In genomic region chr2:69790285-69790684, GRCm38 (mm10) we compare ENCODE assay signal across 8 mouse cellular contexts. TPM values are rescaled to one million over a fixed set of nuclear protein-coding genes. Genes with fewer than 3 reads are reported as not detected.
A peak's percentile ranks its signal among the peaks of the same experiment; 100 is the strongest.
DNase-seq lines count a peak whose midpoint lies in the region; ATAC-seq and TF ChIP-seq lines count a peak whose summit lies in the region.

No protein-coding gene starts in this region.

- no peak for TF ChIP-seq EP300 in MEL (IDR thresholded peaks at IDR 0.05; ENCODE audit: low read depth in 1 of 2, low read length in 2 of 2)
- no peak for TF ChIP-seq EP300 in lung, postnatal 0 days (IDR thresholded peaks at IDR 0.05)

- peak overlapping the region; percentile 54 for H3K27ac ChIP-seq in MEL (ENCODE audit: control insufficient read depth, low read depth, low read length)
- peak overlapping the region; percentile 93 for H3K27ac ChIP-seq in hindbrain, embryonic 10.5 days
- peak overlapping the region; percentile 85; the same call in 1 of the 2 replicates for H3K27ac ChIP-seq in lung, postnatal 0 days (ENCODE audit: low read length)

- H3K4me2 ChIP-seq in lung, postnatal 0 days (replicated peaks; ENCODE audit: low read depth, low read length), result peak overlapping the region; percentile 76

- H3K9me3 ChIP-seq in MEL (replicated peaks; ENCODE audit: insufficient read depth, low read length), result no peaks in the 10 kb centered on the region
- H3K9me3 ChIP-seq in hindbrain, embryonic 10.5 days, result no peaks in the 10 kb centered on the region
- H3K9me3 ChIP-seq in lung, postnatal 0 days (ENCODE audit: low read length), result no peaks in the 10 kb centered on the region

- TF ChIP-seq POLR2A in MEL (IDR thresholded peaks at IDR 0.05; ENCODE audit: control insufficient read depth in 1 of 2, insufficient read depth in 1 of 2, low read depth in 1 of 2, low read length in 2 of 2, poor library complexity in 1 of 2), result no peak; a peak in 1 of 4 replicates

- H3K36me3 ChIP-seq in MEL (ENCODE audit: control insufficient read depth in 1 of 2, insufficient read depth in 2 of 2, low read length in 2 of 2), result peaks cover 7% of the 10 kb centered on the region in 2 experiments; a peak in 3 of 4 replicates
- H3K36me3 ChIP-seq in hindbrain, embryonic 10.5 days, result peaks cover 52% of the 10 kb centered on the region
- 0 out of 2 replicates have a peak, but pooled peaks cover 7% of the 10 kb centered on the region for H3K36me3 ChIP-seq in lung, postnatal 0 days (ENCODE audit: insufficient read depth, low read length)

- peak; percentile 97 for DNase-seq in MEL (ENCODE audit: low read depth, low spot score)
- peak; percentile 83 for DNase-seq in cerebellum, adult 8-10 months
- DNase-seq in forelimb bud, embryonic 11.5 days (ENCODE audit: low read depth, low spot score), result peak; percentile 90
- DNase-seq in hindbrain, embryonic 10.5 days (ENCODE audit: low spot score), result peak; percentile 88
- peak; percentile 77 for DNase-seq in layer of hippocampus, adult 9-11 months
- peak; percentile 88 for DNase-seq in lung, postnatal 0 days (ENCODE audit: low spot score)
- DNase-seq in ovary, postnatal 14 days (ENCODE audit: low spot score), result peak; percentile 71
- DNase-seq in thymus, postnatal 14 days, result peak; percentile 87

- peaks cover 3 to 6% of the 10 kb centered on the region in 2 experiments; a peak in 3 of 4 replicates for H3K4me1 ChIP-seq in MEL (ENCODE audit: control insufficient read depth in 1 of 2, insufficient read depth in 2 of 2, low read length in 2 of 2)
- peaks cover 16% of the 10 kb centered on the region for H3K4me1 ChIP-seq in hindbrain, embryonic 10.5 days (replicated peaks)
- H3K4me1 ChIP-seq in lung, postnatal 0 days (ENCODE audit: insufficient read depth, low read depth, low read length), result peaks cover 3% of the 10 kb centered on the region; the same call in 1 of the 2 replicates

- TF ChIP-seq RAD21 in MEL (IDR thresholded peaks at IDR 0.05; ENCODE audit: low read depth, low read length), result peak; percentile 48

- ATAC-seq in lung, postnatal 0 days, result peak; percentile 54

- TF ChIP-seq CTCF in MEL (IDR thresholded peaks at IDR 0.05 in 2 of 3, conservative IDR thresholded peaks at IDR 0.05 in 1 of 3; ENCODE audit: control insufficient read depth in 1 of 3, insufficient read depth in 1 of 3, low read depth in 2 of 3, low read length in 3 of 3, poor library complexity in 1 of 3, severe bottlenecking in 1 of 3), result peak; percentile 74 to 97 (median 77)
- TF ChIP-seq CTCF in lung, postnatal 0 days (IDR thresholded peaks at IDR 0.05), result peak; percentile 89

- peak overlapping the region; percentile 76 to 83 for H3K4me3 ChIP-seq in MEL (ENCODE audit: control insufficient read depth in 1 of 2, insufficient read depth in 1 of 2, low read depth in 2 of 2, low read length in 2 of 2)
- H3K4me3 ChIP-seq in hindbrain, embryonic 10.5 days, result peak overlapping the region; percentile 83
- peak overlapping the region; percentile 65 for H3K4me3 ChIP-seq in lung, postnatal 0 days (ENCODE audit: low read depth, low read length)

- H3K9ac ChIP-seq in MEL (ENCODE audit: control insufficient read depth, low read depth, low read length, poor library complexity, severe bottlenecking), result peak overlapping the region; percentile 78
- H3K9ac ChIP-seq in lung, postnatal 0 days (replicated peaks; ENCODE audit: low read depth), result peak overlapping the region; percentile 55; the same call in 1 of the 2 replicates

- H3K27me3 ChIP-seq in MEL (ENCODE audit: control insufficient read depth in 1 of 2, insufficient read depth in 2 of 2, low read length in 2 of 2), result no peaks in the 10 kb centered on the region
- no peaks in the 10 kb centered on the region for H3K27me3 ChIP-seq in hindbrain, embryonic 10.5 days (ENCODE audit: insufficient read depth, poor library complexity, severe bottlenecking)
- no peaks in the 10 kb centered on the region for H3K27me3 ChIP-seq in lung, postnatal 0 days (replicated peaks; ENCODE audit: insufficient read depth, low read length)

- H3K79me2 ChIP-seq in MEL (ENCODE audit: control insufficient read depth, insufficient read depth, low read length, poor library complexity), result 0 out of 2 replicates have a peak, but pooled peaks cover 3% of the 10 kb centered on the region

- 2% methylated on average over 10 of the region's 10 CpGs for WGBS in hindbrain, embryonic 10.5 days
- 1% methylated on average over 10 of the region's 10 CpGs for WGBS in lung, postnatal 0 days

TF ChIP-seq in MEL, 35 proteins besides CTCF, POLR2A, EP300 and RAD21 (continues in another document):
- TF ChIP-seq ELF1 (IDR thresholded peaks at IDR 0.05; ENCODE audit: low read depth, low read length) (0 out of 2 replicates have a peak, but pooled peaks have one; percentile 22), MAZ (IDR thresholded peaks at IDR 0.05; ENCODE audit: low read depth, low read length) (no peak), TCF12 (IDR thresholded peaks at IDR 0.05; ENCODE audit: low read depth, low read length) (no peak), GABPA (IDR thresholded peaks at IDR 0.05; ENCODE audit: low read depth, low read length) (no peak), ZNF384 (IDR thresholded peaks at IDR 0.05; ENCODE audit: low read depth, low read length) (no peak), SMC3 (IDR thresholded peaks at IDR 0.05; ENCODE audit: low read depth, low read length) (peak; percentile 57), MAX (IDR thresholded peaks at IDR 0.05; ENCODE audit: low read length) (no peak), E2F4 (IDR thresholded peaks at IDR 0.05; ENCODE audit: borderline replicate concordance, low read depth, low read length) (no peak), MYB (IDR thresholded peaks at IDR 0.05; ENCODE audit: low read depth, low read length) (no peak), ZMIZ1 (IDR thresholded peaks at IDR 0.05; ENCODE audit: low read depth, low read length) (no peak), NRF1 (IDR thresholded peaks at IDR 0.05; ENCODE audit: insufficient read depth, low read depth, low read length, poor library complexity, severe bottlenecking) (no peak), TAL1 (IDR thresholded peaks at IDR 0.05; ENCODE audit: low read length) (no peak), BHLHE40 (IDR thresholded peaks at IDR 0.05; ENCODE audit: borderline replicate concordance, low read depth, low read length) (no peak), ZKSCAN1 (IDR thresholded peaks at IDR 0.05; ENCODE audit: low read depth, low read length) (no peak), POLR2AphosphoS2 (IDR thresholded peaks at IDR 0.05; ENCODE audit: low read length) (no peak), HCFC1 (IDR thresholded peaks at IDR 0.05; ENCODE audit: low read depth, low read length) (peak; percentile 47; the same call in 1 of the 2 replicates), MAFK (IDR thresholded peaks at IDR 0.05; ENCODE audit: borderline replicate concordance, low read depth, low read length) (no peak), UBTF (IDR thresholded peaks at IDR 0.05; ENCODE audit: borderline replicate concordance, insufficient read depth, low read depth, low read length) (no peak), TBP (IDR thresholded peaks at IDR 0.05; ENCODE audit: low read depth, low read length) (peak; percentile 73), ETS1 (IDR thresholded peaks at IDR 0.05; ENCODE audit: low read depth, low read length) (0 out of 2 replicates have a peak, but pooled peaks have one; percentile 1), CHD1 (IDR thresholded peaks at IDR 0.05; ENCODE audit: low read depth, low read length) (no peak), USF2 (IDR thresholded peaks at IDR 0.05; ENCODE audit: borderline replicate concordance in 1 of 2, insufficient read depth in 1 of 2, low read depth in 1 of 2, low read length in 2 of 2) (no peak), SIN3A (IDR thresholded peaks at IDR 0.05; ENCODE audit: low read length) (peak; percentile 77), NELFE (IDR thresholded peaks at IDR 0.05; ENCODE audit: low read depth, low read length) (0 out of 2 replicates have a peak, but pooled peaks have one; percentile 33), POLR2AphosphoS5 (IDR thresholded peaks at IDR 0.05; ENCODE audit: borderline replicate concordance, low read depth, low read length) (no peak), RCOR1 (IDR thresholded peaks at IDR 0.05; ENCODE audit: low read depth, low read length) (no peak), MYC (IDR thresholded peaks at IDR 0.05; ENCODE audit: low read depth, low read length) (no peak), JUND (IDR thresholded peaks at IDR 0.05; ENCODE audit: low read depth, low read length) (no peak), GATA1 (IDR thresholded peaks at IDR 0.05; ENCODE audit: low read depth, low read length) (peak; percentile 57), ZC3H11A (IDR thresholded peaks at IDR 0.05; ENCODE audit: low read depth, low read length) (no peak), KAT2A (conservative IDR thresholded peaks at IDR 0.05; ENCODE audit: low read depth, low read length) (no peak), USF1 (IDR thresholded peaks at IDR 0.05; ENCODE audit: low read depth, low read length) (no peak), MEF2A (IDR thresholded peaks at IDR 0.05; ENCODE audit: extremely low read depth, insufficient replicate concordance, low read depth, low read length, poor library complexity, severe bottlenecking) (no peak), CHD2 (IDR thresholded peaks at IDR 0.05; ENCODE audit: low read length) (no peak)

RNA-seq across cellular contexts. Expression of gene Phospho2, which starts 0.9 kb away (rescaled TPM):
- 11.8 and 13.2 TPM in 2 replicates for total RNA-seq in MEL (2012; rRNA removed)
- 10 to 100 TPM in 1 of 2 experiments, not detected in 1; 13.2 TPM for polyA plus RNA-seq in MEL (2012; ENCODE audit: insufficient read depth in 1 of 2, insufficient read length in 2 of 2, low read depth in 1 of 2, low replicate concordance in 2 of 2, missing spikeins in 1 of 2)
- polyA plus RNA-seq in hindbrain, embryonic 10.5 days (2016; fragmentation: Nextera tagmentation; extraction: Ambion mirVana), result 28.3 and 30.4 TPM in 2 replicates
- 20.3 and 20.8 TPM in 2 replicates for polyA plus RNA-seq in lung, postnatal 0 days (2015; fragmentation: Nextera tagmentation; extraction: Ambion mirVana)

RNA-seq across cellular contexts. Expression of gene Ccdc173, which starts 0.9 kb away (rescaled TPM):
- 0.85 and 1.1 TPM in 2 replicates for total RNA-seq in MEL (2012; rRNA removed)
- 1 to 10 TPM in 1 of 2 experiments, not detected in 1; 1.9 TPM for polyA plus RNA-seq in MEL (2012; ENCODE audit: insufficient read depth in 1 of 2, insufficient read length in 2 of 2, low read depth in 1 of 2, low replicate concordance in 2 of 2, missing spikeins in 1 of 2)
- polyA plus RNA-seq in hindbrain, embryonic 10.5 days (2016; fragmentation: Nextera tagmentation; extraction: Ambion mirVana), result 3.0 and 4.0 TPM in 2 replicates
- 2.3 and 2.5 TPM in 2 replicates for polyA plus RNA-seq in lung, postnatal 0 days (2015; fragmentation: Nextera tagmentation; extraction: Ambion mirVana)

RNA-seq across cellular contexts. Expression of gene Klhl23, which starts 31.5 kb away (rescaled TPM):
- total RNA-seq in MEL (2012; rRNA removed), result 24.8 and 27.6 TPM in 2 replicates
- polyA plus RNA-seq in MEL (2012; ENCODE audit: insufficient read depth in 1 of 2, insufficient read length in 2 of 2, low read depth in 1 of 2, low replicate concordance in 2 of 2, missing spikeins in 1 of 2), result 100 to 1,000 TPM in 1 of 2 experiments, 10 to 100 TPM in 1; 31.4 to 238 TPM
- 23.1 and 23.2 TPM in 2 replicates for polyA plus RNA-seq in hindbrain, embryonic 10.5 days (2016; fragmentation: Nextera tagmentation; extraction: Ambion mirVana)
- polyA plus RNA-seq in lung, postnatal 0 days (2015; fragmentation: Nextera tagmentation; extraction: Ambion mirVana), result 29.6 and 30.3 TPM in 2 replicates

Comparison
In these comparisons a context has a peak if more than half of its experiments do, and no peak if none do; other contexts are left out.
1. Peak in every context shown above with its lines: DNase-seq, ATAC-seq, H3K4me3 ChIP-seq and H3K27ac ChIP-seq.